Mouse (Mus musculus) testis, adult 2 months (tissue): Measurements from ENCODE around the gene Ap5s1. TPM values are rescaled to one million over a fixed set of nuclear protein-coding genes. Genes with fewer than 3 reads are reported as not detected.

Experiments
- H3K27ac ChIP-seq: fragments of 200-500 bp; 2 replicates; pipeline ENCODE4 v1.5.1; 2012; ENCODE audit warnings: low read depth, low read length; ENCODE audit not compliant: control insufficient read depth, insufficient read depth
- H3K27me3 ChIP-seq: fragments of 200-500 bp; 2 replicates; pipeline ENCODE4 v1.6.1; 2012; ENCODE audit warnings: mild to moderate bottlenecking, low read length, moderate library complexity; ENCODE audit not compliant: control insufficient read depth, insufficient read depth
- H3K36me3 ChIP-seq: fragments of 200-500 bp; 2 replicates; pipeline ENCODE4 v1.6.1; 2012; ENCODE audit warnings: mild to moderate bottlenecking, low read length; ENCODE audit not compliant: control insufficient read depth, insufficient read depth
- H3K4me1 ChIP-seq: fragments of 200-500 bp; 2 replicates; pipeline ENCODE4 v1.6.1; 2012; ENCODE audit warnings: low read length; ENCODE audit not compliant: control insufficient read depth, insufficient read depth
- H3K4me3 ChIP-seq: fragments of 200-500 bp; 2 replicates; pipeline ENCODE4 v1.5.1; 2012; ENCODE audit warnings: low read depth, mild to moderate bottlenecking, low read length, moderate library complexity, mixed read lengths; ENCODE audit not compliant: control insufficient read depth
- CTCF ChIP-seq: fragments of 200-500 bp; IDR thresholded peaks from 2 replicates; pipeline ENCODE4 v1.5.1; 2012; ENCODE audit warnings: low read depth, mild to moderate bottlenecking, inconsistent platforms, low read length, moderate library complexity; ENCODE audit not compliant: control insufficient read depth, insufficient read depth, insufficient replicate concordance
- POLR2A ChIP-seq: fragments of 200-500 bp; IDR thresholded peaks from 2 replicates; pipeline ENCODE4 v1.6.1; 2012; ENCODE audit warnings: low read depth, mild to moderate bottlenecking, inconsistent platforms, low read length, moderate library complexity; ENCODE audit not compliant: control insufficient read depth
- polyA plus RNA-seq: library from polyadenylated mRNA; depleted of rRNA; stranded (reverse); fragments of >200 nt; gene quantifications from 2 replicates; pipeline ENCODE4 v1.2.3, GENCODE M21; 2012; rRNA removed

Gene Ap5s1
- 12.7 TPM in 2 replicates for polyA plus RNA-seq

DNA sequence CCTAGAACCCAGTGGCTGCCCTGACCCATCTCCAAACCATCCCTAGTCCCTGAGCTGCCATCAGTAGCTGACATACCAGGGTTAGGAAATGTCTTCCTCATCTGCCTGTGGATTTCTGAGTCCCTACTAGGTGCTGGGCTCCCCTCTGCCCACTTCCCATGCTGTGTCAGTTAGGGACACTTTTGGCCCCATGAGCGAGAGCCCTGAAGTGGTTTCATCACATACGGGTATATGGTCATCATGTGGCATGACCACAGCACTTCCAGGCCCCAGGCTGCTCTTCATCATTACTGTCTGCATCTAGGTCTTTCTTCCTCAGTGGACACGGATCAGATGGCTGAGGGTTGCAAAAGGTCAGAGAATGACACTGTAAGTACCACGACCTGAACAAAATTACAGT, at the start of gene Ap5s1:
Gene Ap5s1, plus strand, starts transcription at position 301 of the 400 bp plus-strand sequence.
- Histone ChIP-seq H3K27me3 (no peaks in the 10 kb centered on the region), H3K4me1 (peaks cover 2% of the 10 kb centered on the region), H3K27ac (no peak within 1 kb of the TSS), H3K4me3 (no peak within 1 kb of the TSS), H3K36me3 (no peaks in the 10 kb centered on the region)
- TF ChIP-seq POLR2A (no peak), CTCF (no peak)

DNA sequence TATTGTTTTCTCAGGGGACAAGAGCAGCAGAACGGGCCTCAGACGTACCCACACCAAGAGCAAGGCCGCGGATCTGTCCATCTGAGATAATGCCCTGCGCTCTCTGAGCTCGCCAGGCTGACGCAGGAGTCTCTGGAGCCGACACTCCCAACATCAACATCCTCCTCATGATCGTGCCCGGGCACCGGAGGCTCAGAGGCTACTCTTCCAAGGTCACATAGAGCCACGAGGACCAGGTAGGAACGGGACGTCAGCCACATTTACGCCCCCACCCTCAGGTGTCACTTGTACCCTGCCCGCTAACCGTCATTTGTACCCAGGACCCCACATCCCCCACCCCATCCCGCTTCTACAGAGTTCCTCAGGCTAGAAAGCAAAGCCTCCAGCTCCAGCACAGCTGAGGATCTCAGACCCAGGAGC, 47.4 kb upstream of the Ap5s1 start:
- TF ChIP-seq POLR2A (peak; percentile 40; the same call in 1 of the 2 replicates), CTCF (no peak)
- Histone ChIP-seq H3K4me1 (peaks cover 9% of the 10 kb centered on the region), H3K27me3 (no peaks in the 10 kb centered on the region), H3K36me3 (peaks cover 3% of the 10 kb centered on the region), H3K4me3 (peak overlapping the region; percentile 92), H3K27ac (peak overlapping the region; percentile 95)

DNA sequence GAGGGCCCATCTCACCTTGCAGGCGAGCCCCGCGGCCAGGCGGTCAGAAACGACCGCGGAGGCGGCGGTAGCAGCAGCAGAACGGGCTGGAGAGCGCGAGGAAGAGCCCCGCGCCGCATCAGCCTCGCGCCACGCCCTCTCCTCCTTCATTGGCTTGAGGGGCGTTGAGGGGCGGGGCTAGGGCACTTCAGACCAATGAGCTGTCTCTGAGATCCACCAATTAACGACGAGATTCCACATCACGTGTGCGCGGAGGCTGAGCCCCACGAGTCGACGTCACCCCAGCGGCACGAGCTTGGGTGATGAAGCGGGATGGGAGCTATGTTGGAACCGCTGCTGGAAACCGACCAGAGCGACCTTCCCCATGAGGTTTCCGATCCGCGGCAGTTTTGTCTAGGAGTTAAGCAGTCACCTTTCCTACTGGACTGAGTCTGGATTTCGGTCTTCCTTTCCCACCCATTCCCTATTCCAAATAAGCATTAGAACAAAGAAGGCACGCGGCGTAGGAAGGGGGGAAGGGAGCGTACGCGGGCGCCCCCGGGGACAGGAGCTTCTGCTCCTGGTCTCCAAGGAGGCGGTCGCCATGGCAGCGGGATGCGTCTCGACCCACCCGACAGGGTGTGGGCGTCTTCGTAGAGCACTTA, 46.8 kb upstream of the Ap5s1 start, which contains the start of gene 1700037H04Rik:
Gene 1700037H04Rik, minus strand, starts transcription at position 144 of the 644 bp plus-strand sequence.
- Histone ChIP-seq H3K27ac (peak within 1 kb of the TSS; percentile 99), H3K36me3 (peaks cover 2% of the 10 kb centered on the region), H3K27me3 (no peaks in the 10 kb centered on the region), H3K4me1 (peaks cover 9% of the 10 kb centered on the region), H3K4me3 (peak within 1 kb of the TSS; percentile 92)
- TF ChIP-seq CTCF (no peak; the same call in 1 of the 2 replicates), POLR2A (peak; percentile 95)

DNA sequence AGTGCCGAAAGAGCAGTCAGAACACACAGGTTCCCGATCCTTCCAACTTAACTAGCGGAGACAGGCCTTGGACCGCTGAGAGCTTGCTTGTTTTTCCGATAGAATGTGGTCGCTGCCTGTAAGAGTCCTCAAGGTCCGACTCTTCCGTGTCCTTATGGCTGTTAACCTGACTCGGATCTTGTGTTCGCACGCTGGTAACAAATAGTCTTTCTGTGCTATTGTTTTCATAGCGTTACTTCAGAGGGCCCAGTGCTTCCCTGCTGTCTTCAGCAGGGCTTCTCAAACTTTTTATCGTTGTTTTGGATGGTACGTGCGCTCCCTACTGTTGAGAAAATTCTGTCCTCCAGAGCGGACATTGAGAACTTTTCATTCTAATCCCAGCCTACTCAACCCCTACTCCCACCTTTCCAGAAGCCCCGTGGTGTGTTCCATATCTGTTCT, 46.2 kb upstream of the Ap5s1 start:
- peak overlapping the region; percentile 99 for H3K27ac ChIP-seq
- H3K4me1 ChIP-seq: peaks cover 9% of the 10 kb centered on the region
- H3K4me3 ChIP-seq: peak overlapping the region; percentile 92
- no peak for TF ChIP-seq CTCF
- no peak for TF ChIP-seq POLR2A
- H3K36me3 ChIP-seq: peaks cover 2% of the 10 kb centered on the region
- no peaks in the 10 kb centered on the region for H3K27me3 ChIP-seq

DNA sequence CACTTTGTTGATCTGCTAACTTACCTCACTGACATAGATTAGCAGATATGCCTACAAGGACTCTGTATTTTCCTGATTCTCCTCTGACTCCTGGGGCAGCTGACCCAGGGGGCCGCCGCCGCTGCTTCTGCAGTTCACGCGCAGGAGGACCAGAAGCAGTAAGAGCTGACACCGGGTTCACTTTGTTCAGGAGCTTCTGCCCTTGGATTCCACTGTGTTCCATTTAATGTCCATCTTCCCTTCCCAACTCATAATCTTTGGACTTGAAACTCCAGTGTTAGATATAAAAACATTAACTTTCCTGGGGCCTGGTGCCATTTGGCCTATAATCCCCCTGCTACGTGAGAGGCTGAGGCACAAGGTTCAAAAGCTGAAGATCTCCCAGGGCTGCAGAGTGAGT, 43.0 kb upstream of the Ap5s1 start:
- no peak overlapping the region for H3K4me3 ChIP-seq
- H3K36me3 ChIP-seq: no peaks in the 10 kb centered on the region
- peaks cover 4% of the 10 kb centered on the region for H3K4me1 ChIP-seq
- H3K27me3 ChIP-seq: no peaks in the 10 kb centered on the region
- no peak for TF ChIP-seq CTCF
- no peak for TF ChIP-seq POLR2A
- no peak overlapping the region for H3K27ac ChIP-seq

DNA sequence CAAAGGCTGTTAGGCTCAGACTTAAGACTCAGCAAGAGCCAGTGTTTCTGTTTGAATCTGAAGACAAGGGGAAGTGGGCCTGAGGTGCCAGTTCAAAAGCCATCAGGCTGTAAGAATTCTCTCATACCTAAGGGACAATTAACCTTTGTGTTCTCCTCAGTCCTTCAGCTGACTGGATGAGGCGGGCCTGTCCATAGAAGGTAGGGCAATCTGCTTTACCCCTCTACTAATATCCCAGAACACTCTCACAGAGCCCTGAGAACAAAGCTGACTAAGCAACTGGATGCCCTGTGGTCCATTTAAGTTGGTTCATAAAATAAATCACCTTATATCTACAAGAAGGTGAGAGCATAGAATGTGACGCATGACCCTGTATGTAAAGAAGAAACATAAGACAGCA, 40.7 kb upstream of the Ap5s1 start:
- H3K27me3 ChIP-seq: no peaks in the 10 kb centered on the region
- no peak overlapping the region for H3K27ac ChIP-seq
- TF ChIP-seq POLR2A: no peak
- no peak for TF ChIP-seq CTCF
- peaks cover 4% of the 10 kb centered on the region for H3K4me1 ChIP-seq
- 0 out of 2 replicates have a peak, but pooled peaks cover under 1% of the 10 kb centered on the region for H3K36me3 ChIP-seq
- no peak overlapping the region for H3K4me3 ChIP-seq

DNA sequence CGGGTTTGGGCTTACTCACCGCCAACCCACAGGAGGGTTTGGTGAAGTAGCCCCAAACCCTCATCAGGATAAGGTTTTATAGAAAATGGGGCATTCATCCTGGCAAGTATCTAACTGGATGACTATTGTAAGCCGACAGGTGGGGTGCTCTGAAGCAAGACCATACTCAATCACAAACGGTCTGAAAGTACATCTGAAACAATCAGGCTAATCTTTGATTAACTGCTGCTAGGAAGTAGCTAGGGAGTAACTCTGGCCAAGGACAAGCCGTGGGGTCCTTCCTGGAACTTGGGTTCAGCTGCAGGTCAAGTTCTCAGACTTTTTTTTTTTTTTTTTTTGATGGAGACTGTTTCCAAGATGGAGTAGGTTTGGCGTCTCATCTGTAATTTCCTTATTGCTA, 38.9 kb upstream of the Ap5s1 start:
- H3K4me3 ChIP-seq: no peak overlapping the region
- no peaks in the 10 kb centered on the region for H3K27me3 ChIP-seq
- no peak for TF ChIP-seq CTCF
- no peak for TF ChIP-seq POLR2A
- peaks cover 6% of the 10 kb centered on the region for H3K4me1 ChIP-seq
- no peak overlapping the region for H3K27ac ChIP-seq
- 0 out of 2 replicates have a peak, but pooled peaks cover 2% of the 10 kb centered on the region for H3K36me3 ChIP-seq
